Mouse (Mus musculus): ENCODE measurements around the gene 1700057G04Rik.

GRCm38 (mm10) chr9:92331383-92331782 lies 22.2 kb downstream of the 1700057G04Rik start:
- TF ChIP-seq CTCF (IDR thresholded peaks at IDR 0.05; ENCODE audit: low read depth): no peak
- no peak for TF ChIP-seq EP300 (IDR thresholded peaks at IDR 0.05; ENCODE audit: low read depth)

Data from liver, postnatal 0 days (tissue).